Mouse (Mus musculus): Measurements from ENCODE around the gene Mtmr11. TPM values are rescaled to one million over a fixed set of nuclear protein-coding genes. Genes with fewer than 3 reads are reported as not detected.
"Not testable (repeated sequence)": the region's sequence is repeated elsewhere in the genome, so short reads cannot be mapped to it uniquely, and the experiment has no call there.

Mtmr11 gene
- total RNA-seq, 2 experiments from 2014 or later, result 0.34 TPM; not detected in 1

DNA sequence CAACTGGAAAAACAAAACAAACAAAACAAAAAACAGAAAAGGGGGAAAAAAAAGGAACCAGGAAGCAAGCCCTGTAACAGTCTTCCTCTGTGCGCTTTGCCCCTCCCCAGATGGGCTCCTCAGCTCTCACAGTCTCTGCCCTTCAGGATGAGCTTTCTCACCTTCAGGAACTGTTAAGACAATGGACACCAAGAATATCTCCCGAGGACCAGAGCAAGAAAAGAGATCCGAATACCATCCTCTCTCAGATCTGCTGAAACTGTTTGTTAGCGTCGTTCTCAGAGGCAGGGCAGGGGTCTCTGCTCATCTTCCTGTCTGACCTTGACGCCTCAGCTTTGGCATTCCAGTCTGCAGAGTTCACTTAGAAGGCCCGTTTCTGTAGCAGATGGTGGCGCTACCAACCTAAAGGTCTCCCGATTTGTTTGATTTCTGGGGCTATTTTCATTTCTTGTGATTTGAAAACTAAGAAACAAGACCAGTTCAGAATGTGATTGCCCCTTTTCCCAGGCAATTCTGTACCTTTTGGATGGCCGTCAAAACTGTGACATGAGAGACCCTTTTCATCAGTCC is 9.3 kb downstream of the Mtmr11 start:
- ATAC-seq (replicated peaks; ENCODE audit: low FRiP score, poor library complexity, severe bottlenecking), result no peak

DNA sequence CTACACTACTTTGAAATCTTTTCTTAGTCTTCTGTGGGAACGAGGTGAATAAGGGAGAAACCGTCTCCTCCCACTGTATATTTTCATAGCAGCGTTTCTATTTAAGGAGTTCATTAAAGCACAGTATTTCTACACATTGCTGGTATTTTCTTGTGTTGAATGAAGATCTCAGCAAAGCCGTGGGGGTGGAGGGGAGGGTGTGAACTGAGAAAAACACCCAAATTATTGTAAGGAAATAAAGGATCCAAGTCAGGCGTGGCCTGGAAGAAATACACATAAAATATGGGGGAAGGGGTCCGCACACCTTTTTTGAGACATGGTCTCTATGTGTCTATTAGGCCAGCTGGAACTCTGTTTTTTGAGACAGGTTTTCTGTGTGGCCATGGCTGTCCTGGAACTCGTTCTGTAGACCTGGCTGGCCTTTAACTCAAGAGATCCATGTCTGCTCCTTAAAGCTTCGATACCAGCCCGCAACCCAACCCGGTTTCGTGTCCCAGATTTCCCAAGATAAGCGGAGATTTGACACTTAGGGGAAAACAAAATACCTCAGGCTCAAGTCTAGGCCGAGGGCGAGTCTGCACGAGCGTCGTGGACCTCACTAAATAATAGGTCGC is 9.9 kb downstream of the Mtmr11 start:
- no peak for ATAC-seq (replicated peaks; ENCODE audit: low FRiP score, poor library complexity, severe bottlenecking)

DNA sequence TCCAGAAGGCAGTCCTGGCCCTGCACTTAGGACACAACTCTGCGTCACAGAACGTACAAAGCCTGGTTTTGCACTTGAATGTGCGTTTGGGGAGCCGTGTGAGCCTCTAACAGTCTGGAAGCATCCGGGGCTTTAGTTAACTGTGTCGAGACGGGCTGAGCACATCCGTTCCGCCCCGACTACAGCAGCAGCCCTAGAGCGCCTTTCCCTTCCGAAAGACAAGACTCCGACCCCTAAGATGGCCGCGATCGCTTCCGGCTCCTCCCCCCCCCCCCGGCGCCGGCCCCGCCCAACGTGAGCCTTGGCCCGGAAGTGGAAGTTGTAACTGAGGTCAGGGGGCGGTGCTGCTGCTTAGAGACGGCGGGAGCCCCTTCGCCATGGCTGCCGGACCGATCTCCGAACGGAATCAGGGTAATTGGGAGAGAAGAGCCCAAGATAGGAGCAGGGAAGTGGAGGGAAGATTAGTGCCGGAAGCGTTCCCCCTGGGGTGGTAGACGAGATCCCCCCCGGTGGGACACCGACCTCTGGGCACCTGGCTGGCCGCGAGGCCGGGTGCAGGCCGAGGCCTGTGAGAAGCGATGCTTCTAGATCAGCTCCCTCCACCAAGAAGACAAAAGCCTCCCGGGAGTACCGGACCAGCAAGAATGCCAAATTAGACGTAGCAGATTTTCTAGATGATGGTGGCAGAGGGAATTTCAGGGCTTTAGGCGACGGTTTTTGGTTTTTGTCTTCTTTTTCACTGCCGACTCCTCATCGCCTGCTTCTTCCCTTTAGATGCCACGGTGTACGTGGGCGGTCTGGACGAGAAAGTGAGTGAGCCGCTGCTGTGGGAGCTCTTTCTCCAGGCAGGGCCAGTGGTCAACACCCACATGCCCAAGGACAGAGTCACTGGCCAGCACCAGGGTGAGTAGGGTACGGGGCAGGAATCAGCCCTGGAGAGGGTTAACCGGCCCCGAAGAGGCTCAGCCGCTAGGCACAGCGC is 10.7 kb downstream of the Mtmr11 start, which contains the start of gene Sf3b4:
TSS of gene Sf3b4 (plus strand) at position 136 of the 982 bp plus-strand sequence.
- ATAC-seq (replicated peaks; ENCODE audit: low FRiP score, poor library complexity, severe bottlenecking), result peak; percentile 95

- ATAC-seq (replicated peaks; ENCODE audit: low FRiP score, poor library complexity, severe bottlenecking), result no peak
Measured at GRCm38 (mm10) chr3:96173185-96173584, 11.4 kb downstream of the Mtmr11 start.

DNA sequence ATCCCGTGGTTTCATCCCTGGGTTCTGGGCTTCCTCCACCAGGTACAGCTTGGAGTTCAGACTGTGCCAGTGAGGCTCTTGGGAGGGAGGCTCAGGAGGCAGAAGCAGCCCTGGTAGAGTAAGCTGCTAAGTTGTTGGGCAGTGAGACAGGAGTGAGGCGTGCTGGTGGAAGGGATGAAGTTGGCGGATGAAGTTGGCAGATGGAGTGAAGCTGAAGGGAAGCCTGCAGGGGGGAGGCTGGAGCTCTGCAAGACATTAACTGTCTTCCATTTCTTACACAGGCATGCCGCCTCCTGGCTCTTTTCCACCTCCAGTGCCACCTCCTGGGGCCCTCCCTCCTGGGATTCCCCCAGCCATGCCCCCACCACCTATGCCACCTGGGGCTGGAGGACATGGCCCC is 12.2 kb downstream of the Mtmr11 start:
- ATAC-seq (replicated peaks; ENCODE audit: low FRiP score, poor library complexity, severe bottlenecking), result not testable (repeated sequence)

- ATAC-seq (replicated peaks; ENCODE audit: low FRiP score, poor library complexity, severe bottlenecking), result no peak
Measured at GRCm38 (mm10) chr3:96175251-96175650, 13.4 kb downstream of the Mtmr11 start.

DNA sequence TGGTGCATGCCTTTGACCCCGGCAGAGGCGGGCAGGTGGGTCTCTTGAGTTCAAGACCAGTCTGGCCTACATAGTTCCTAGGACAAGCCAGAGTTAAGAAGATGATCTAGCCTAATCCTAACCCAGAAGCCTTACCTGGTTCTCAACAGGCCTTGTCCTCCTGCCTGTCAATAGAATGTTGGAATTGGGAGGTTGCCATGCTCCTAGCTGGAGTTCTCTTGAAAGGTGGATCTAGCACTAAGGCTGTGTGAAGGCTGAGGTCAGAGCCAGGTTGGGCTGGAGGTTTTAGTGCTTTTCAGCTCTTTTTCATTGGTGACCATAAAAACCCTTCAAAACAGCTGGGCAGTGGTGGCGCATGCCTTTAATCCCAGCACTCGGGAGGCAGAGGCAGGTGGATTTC is 16.6 kb downstream of the Mtmr11 start:
- no peak for ATAC-seq (replicated peaks; ENCODE audit: low FRiP score, poor library complexity, severe bottlenecking)

GRCm38 (mm10) chr3:96178902-96179301 is 17.1 kb downstream of the Mtmr11 start:
- ATAC-seq (replicated peaks; ENCODE audit: low FRiP score, poor library complexity, severe bottlenecking), result no peak

- no peak for ATAC-seq (replicated peaks; ENCODE audit: low FRiP score, poor library complexity, severe bottlenecking)
Measured at GRCm38 (mm10) chr3:96179531-96179930, 17.7 kb downstream of the Mtmr11 start.

DNA sequence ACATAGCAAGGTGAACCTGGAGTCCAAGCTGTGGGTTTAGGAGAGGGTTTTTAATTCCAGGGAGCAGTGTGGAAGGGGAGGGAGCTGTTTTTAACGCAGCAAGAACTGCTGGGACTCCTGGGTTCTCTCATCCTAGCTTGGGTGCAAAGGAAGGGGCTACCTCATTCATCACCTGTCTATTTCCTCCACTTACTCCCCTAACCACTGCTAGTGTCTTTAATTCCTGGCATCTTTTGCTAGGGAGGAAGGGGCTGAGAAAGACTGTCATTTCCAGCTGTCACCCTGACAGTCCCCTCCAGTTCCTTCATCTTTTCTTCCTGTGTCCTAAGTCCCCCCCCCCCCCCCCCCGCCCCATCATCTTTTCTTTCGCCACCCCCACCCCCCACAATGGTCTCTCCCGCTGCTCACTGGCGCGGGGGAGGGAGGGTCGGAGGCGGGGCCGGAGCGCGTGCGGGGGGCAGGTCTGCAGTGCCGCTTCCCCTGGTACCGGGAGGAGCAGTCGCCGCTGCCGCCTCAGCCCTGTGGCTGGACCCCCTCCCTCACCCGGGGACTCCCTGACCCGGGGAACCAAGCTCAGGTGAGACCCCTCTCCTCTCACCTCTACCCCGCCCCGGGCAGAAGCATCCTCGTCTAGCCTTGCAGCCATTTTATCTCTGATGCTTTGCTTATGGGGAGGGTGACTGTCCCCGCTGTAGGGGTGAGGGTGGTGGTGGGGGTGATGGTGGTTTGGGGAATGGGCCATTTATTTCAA is 19.1 kb downstream of the Mtmr11 start, which contains the start of gene Sv2a:
TSS of gene Sv2a (plus strand) at position 425 of the 751 bp plus-strand sequence.
- no peak for ATAC-seq (replicated peaks; ENCODE audit: low FRiP score, poor library complexity, severe bottlenecking)

DNA sequence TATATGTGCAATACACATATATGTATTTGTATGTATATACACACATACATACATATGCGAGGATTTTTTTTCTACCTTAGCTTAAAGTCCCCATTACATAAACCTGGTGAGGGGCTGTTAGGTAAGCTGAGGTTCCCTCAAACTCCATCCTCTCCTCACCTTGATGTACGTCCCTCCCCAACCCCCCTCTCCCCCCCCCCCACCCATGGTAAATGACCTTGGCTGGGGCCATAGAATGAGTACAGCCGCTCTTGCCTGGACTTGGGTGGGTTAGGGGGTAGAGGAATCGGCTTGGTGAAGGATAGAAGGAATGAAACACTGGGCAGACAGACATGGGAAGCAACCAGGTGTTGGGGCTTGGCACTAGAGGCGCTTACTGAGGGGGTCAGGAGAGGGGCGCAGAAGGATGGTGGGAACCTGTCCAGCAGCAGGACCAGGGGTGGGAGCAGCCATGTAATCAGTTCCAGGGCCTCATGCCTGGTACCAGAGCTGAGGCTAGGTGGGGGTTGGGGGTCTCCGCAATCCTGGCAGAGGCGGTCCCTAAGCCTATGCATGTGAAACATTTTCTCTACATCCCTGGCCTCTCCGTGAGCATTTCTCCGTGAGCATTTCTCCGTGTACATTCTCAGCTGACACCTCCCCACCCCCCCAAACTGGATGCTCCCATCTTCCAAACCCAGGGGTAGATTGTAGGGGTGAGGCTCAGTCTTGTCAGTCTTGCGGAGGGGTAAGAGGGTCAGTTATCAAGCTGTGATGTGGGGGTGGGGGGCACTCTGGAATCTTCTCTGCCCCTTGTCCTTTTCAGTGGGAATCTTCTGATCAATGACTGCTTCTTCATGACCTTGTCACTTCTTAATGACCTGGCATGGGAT is 19.9 kb downstream of the Mtmr11 start:
- ATAC-seq (replicated peaks; ENCODE audit: low FRiP score, poor library complexity, severe bottlenecking), result no peak

- ATAC-seq (replicated peaks; ENCODE audit: low FRiP score, poor library complexity, severe bottlenecking), result no peak
Measured at GRCm38 (mm10) chr3:96182382-96182776, 20.6 kb downstream of the Mtmr11 start.

DNA sequence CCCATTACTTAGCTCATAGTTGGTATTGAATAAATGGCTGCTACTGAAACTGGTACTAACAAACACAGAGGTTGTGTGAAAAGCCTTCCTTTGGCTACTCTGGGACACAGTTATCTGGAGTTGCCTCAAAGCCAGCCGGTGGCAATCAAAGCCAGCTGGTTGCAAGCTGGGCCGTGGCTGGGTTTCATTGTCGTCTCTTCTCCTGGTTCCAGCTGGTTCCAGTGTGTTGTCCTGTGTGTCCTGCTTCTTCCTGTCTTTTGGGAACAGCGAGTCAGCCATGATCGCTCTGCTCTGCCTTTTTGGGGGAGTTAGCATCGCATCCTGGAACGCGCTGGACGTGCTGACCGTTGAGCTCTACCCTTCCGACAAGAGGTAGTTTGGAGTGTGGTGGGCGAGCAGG is 31.2 kb downstream of the Mtmr11 start:
- ATAC-seq (replicated peaks; ENCODE audit: low FRiP score, poor library complexity, severe bottlenecking), result no peak

- ATAC-seq (replicated peaks; ENCODE audit: low FRiP score, poor library complexity, severe bottlenecking), result no peak
Measured at GRCm38 (mm10) chr3:96194966-96195365, 33.2 kb downstream of the Mtmr11 start.

DNA sequence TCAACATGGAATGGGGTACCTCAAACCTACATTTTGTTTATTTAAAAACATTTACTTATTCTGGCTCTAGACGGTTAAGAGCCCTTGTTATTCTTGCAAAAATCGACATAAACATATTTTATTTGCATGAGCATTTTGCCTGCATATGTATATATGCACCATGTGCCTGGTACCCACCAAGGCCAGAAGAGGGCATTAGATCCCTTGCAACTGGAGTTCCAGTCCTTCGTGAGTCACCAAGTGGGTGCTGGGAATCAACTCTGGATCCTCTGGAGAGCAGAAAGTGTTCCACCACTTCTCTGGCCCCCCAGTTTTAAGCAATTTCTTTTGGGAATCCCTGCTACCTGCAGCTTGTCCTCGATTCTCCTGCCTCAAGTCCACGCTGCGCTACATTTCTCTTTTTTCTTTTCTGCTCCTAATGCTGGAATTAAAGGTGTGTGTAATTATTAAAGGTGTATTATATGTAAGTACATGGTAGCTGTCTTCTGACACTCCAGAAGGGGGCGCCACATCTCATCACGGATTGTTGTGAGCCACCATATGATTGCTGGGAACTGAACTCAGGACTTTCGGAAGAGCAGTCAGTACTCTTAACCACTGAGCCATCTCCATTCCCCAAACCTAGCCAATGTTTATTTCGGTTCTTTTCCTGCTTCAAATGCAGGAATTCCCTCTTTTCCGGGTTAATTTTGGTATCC is 34.0 kb downstream of the Mtmr11 start:
- no peak for ATAC-seq (replicated peaks; ENCODE audit: low FRiP score, poor library complexity, severe bottlenecking)

GRCm38 (mm10) chr3:96196437-96197128 is 34.8 kb downstream of the Mtmr11 start:
- ATAC-seq (replicated peaks; ENCODE audit: low FRiP score, poor library complexity, severe bottlenecking), result no peak

DNA sequence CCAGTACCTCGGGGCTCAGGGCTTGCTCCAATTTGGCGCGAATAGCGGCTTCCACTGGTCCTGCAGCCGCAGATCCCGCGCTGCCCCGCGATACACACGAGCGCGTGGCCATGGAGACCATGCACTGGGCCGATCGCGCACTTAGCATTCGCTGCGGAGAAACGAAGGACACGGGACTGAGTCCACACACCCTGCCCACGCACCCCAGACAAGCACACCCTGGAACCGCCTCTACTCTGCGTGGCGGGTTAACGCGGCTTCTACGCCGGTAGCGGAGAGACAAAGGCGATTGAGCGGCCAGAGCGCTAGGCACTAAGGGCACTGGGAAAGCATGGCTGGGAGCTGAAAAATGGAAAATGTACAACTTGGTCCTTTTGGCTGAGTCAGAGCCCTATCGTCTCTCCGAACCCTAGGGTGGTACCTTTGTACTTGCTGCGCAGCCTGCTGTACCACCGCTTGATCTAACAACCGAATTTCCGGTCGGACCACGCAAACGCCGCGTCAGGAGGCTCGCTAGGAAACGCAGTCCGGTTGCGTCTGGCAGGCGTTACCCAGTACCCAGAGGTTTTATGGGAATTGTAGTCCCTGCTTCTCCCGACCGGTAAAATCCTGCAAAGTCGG is 35.4 kb downstream of the Mtmr11 start:
- peak; percentile 88 for ATAC-seq (replicated peaks; ENCODE audit: low FRiP score, poor library complexity, severe bottlenecking)

Measured in erythroblast, adult 5-6 weeks (primary cell).